Mouse (Mus musculus) left cerebral cortex, adult 11 months (tissue): ENCODE measurements around the gene Gm21119.
"Not testable (repeated sequence)": the region's sequence is repeated elsewhere in the genome, so short reads cannot be mapped to it uniquely, and the experiment has no call there.

Experiments
- DNase-seq: peaks from one replicate; pipeline ENCODE4 v3.0.0; 2022; ENCODE audit warnings: low spot score

Gene Gm21119

DNA sequence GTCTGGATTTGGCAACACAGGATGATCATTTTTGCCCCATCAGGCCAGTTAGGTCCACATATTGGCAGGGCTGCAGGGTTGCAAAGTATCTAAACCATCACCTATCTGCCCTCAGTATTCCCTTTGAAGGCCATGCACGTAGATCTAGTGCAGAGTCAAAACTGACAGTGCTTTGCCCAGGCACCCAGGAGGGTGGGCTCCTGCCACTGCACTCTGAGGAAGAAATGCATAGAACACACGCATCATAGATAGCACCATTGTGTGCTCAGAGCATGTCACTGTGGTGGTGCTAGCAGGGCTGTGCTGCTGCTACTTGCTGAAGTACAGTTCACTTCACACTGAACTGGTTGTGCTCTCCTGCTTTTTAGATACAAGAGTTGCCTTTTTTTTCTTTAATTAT, at the start of gene Gm21119:
Gene Gm21119 (plus strand): TSS at position 301 of the 400 bp plus-strand sequence.
- DNase-seq = not testable (repeated sequence)

DNA sequence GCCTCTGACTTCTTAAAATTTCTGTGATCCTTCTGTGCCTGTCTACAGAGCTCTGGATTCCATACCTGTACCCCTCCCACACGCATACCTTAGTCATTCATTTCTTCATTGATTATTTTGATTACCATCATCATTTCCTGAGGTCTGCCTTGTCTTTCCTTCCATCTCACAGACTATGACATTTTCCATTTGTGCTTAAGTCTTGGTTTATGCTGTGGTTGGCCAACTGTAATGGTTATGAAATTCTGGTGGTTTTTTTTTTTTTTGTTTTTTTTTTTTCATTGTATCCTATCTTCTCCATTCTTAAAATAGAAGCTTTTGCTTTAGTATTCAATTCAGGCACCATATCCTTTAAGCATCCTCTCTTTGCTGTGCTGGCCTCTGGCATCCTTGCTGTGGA, 48.0 kb upstream of the Gm21119 start:
- DNase-seq = not testable (repeated sequence)

DNA sequence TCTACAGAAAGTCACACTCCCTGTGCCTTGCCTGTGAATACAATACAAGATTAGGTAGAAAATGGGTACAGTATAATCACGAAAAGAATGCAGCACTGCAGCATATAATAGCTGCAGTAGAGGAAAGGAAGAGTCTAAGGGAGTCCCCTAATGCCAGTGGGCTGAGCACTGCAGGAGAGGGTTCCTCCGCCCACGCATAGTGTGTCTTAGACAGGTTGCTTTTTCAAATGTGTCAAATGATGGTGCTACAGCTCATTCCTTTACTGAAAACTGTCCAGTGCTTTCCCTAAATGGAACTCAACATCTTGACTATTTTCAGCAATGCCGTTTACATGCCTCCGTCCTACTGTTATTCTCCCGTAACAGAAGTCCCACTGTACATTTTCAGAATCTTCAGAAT, 33.6 kb upstream of the Gm21119 start:
- DNase-seq = not testable (repeated sequence)

DNA sequence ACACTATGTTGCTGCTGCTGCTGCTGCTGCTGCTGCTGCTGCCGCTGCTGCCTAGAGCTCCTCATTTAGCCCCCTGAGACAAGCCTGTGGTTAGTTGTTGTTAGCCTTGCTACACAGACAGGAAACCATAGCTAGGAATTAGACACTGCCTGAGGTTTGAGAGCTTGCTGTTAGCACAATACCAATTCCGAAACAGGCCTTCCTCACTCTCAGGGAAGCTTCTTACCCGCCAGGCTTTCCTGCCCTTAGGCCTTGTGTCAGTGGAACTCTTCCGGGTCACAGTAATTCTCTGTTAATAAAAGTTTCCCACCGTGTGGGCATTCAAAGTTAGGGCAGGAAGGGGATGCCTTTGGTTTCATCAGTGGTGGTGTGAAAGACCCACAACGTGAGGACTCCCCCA, 31.9 kb upstream of the Gm21119 start:
- not testable (repeated sequence) for DNase-seq

DNA sequence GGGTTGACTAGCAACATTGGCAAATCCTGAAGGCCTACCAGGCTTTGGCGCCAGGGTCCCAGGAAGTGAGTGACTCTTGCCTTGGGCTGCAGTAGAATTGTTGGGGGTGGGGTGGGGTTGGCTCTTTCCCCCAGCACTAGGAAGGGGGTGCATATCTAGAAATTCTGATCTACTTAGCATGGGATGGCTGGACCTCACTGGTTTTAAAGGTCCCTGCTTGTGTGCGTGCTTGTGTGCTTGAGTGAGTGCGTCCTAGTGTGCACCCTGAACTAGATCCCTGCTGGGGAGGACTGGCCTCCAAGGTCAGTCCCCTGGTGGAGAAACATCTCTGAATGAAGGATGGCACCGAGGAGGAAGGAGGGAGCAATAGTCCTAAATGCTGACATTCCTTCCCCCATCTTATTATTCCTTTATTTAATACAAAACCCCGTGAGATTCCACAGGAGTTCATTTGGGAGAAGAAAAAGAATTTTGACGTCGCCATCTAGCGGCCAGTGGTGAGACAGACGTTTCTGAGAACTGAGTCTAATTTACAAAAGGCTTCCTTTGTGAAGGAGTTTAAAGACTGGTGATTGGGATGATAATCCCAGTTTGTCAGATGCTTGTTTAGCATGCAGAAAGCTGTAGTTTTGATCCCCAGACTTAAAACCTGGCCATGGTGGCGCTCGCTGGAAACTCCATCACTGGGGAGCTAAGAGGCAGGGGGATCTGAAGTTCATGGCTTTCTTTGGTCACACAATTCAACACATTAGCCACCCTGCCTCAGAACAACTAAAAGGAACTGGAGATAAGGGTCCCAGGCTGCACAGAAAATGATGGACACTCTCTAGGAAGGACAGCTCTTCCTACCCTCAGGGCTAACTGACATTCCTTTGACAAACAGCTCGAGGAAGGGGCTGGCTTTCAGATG, 26.2 kb upstream of the Gm21119 start:
- not testable (repeated sequence) for DNase-seq

DNA sequence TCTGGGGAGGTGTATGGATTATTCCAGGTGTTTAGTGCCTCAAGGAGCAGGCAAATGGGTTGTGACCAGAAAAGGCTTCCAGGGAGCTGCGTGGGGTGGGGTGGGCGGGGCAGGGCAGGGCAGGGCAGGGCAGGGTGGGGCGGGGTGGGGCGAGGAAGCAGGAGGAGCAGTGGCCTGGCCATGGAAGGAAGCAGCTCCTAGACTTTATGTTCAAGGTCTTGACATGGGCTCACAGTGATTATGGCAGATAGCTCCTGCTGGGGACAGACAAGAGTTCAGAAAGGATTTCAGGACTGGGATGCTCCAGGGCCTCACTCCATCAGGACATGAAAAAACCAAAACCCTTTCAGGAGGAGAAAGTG, 25.6 kb upstream of the Gm21119 start:
- DNase-seq = not testable (repeated sequence)

DNA sequence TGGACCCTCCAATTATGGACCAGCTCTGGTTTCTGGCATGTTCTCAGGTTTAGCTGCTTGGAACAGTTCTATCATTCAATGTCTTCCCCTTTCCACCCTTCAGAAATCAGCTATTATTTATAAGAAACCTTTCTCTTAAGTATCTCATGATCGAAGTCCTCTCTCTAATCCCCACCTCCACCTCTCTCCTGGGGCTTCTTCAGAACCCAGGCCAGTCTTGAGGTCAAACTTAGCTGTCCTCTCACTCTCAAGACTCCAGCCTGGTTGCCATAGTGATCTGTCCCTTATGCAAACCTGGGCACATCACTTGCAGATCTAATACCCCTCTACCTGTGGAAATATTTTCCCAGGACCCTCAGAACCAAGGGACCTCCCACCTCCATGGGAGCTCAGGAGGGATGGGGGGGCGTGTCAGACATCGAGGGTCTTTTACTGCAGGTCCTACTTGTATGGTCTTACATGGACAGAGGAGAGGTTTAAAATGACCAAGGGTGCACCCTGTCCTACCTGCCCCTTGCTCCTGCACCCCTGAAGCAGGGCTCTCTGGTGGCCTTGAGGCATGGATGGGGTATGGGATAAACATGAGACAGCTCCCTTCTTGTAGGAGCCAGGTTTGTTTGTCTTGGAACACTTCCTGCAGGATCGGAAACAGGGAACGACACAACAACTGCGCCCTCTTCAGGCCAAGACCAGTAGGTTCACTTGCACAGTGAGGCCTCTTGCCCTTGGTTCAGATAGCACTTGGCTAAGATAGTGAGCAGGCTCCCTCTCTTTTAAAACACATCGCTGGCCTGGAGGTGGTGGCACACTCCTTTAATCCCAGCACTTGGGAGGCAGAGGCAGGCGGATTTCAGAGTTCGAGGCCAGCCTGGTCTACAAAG, 24.4 kb upstream of the Gm21119 start:
- DNase-seq = not testable (repeated sequence)

DNA sequence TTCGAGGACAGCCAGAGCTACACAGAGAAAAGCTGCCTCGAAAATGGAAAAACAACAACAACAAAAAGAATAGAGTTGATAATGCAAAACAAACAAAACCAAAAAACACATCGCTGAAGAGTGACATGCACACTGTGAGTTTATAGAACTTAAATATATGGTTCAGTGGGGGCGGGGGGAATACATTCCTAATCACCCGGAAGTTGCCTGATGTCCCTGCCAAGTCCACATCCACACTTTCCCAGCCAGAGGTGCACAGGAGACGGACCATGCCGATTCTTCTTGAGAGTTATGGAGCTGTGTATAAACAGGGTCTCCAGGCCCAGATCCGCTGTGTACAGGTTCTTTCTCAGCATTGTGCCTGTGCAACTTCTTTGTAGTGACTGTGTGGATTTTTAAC, 23.7 kb upstream of the Gm21119 start:
- not testable (repeated sequence) for DNase-seq

DNA sequence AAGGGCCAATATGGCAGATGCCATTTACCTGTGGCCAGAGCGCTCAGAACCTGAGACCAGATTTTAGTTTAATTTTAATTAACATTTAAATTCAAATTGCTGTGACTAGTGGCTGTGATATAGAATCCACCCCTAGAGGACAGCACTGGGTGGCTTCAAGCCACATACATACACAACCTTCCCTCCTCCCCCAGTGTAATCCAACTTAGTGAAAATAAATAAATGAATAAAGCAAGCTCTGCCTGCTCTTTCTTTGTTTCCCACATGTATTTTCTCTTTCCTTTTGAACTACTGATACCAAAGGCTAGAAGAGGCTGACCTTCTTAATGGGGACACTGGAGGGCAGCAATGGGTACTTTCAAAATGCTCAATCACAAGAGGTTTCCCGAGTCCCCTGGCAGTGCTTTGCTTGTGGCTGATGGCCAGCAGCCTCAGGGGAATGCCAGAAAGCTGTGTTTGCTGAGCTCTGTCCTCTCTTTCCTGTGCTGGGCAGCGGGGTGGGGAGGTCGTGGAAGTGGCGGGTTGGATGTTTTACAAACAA, 21.9 kb upstream of the Gm21119 start:
- DNase-seq = not testable (repeated sequence)

DNA sequence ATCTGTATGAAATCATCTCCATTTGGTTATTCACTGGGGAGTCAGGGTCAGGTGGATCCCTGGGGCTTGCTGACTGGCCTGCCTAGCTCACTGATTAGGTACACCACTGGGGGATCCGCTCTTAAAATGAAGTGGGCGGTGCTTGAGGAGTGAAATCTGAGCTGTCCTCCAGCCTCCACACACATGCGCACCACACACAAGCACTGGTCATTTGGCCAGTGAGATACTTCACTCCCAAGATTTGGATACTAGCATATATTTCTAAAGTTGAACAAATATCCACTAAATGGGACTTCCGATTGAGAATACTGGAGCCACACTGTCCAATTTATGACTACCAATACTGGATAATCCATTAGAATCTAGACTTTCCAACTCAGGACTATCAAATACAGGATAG, 20.9 kb upstream of the Gm21119 start:
- DNase-seq = not testable (repeated sequence)

DNA sequence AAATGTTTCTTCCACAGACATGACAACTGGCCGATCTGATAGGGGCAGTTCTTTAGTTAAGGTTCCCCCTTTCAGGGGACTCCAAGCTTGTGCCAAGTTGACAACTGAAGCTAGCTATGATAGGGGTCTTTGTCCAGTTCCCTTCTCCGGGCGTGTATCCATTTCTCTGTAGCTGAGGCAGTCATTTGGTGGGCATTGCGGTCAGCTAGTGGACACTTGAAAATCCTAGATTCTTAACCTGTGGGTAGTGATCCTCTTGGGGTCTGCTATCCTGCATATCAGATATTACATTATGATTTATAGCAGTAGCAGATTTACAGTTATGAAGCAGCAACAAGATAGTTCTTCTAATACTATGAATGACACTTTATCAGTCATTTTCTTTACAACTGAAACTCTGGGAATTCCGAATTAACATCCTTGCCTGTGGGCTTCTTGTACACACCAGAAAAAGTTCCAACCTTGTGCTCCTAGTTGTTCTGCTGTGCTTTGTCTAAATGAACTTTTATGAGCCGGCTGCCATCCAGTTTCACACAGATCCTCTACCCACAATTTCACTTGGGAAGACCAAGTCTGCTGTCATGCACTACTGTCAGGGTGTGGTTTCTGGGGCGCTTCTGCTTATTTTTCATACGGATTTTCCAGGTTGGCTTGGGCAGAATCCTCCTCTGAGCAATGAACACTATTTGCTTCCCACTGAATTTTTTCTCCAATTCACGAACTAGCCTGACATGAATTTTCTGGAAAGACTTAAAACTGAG, 18.5 kb upstream of the Gm21119 start:
- not testable (repeated sequence) for DNase-seq

DNA sequence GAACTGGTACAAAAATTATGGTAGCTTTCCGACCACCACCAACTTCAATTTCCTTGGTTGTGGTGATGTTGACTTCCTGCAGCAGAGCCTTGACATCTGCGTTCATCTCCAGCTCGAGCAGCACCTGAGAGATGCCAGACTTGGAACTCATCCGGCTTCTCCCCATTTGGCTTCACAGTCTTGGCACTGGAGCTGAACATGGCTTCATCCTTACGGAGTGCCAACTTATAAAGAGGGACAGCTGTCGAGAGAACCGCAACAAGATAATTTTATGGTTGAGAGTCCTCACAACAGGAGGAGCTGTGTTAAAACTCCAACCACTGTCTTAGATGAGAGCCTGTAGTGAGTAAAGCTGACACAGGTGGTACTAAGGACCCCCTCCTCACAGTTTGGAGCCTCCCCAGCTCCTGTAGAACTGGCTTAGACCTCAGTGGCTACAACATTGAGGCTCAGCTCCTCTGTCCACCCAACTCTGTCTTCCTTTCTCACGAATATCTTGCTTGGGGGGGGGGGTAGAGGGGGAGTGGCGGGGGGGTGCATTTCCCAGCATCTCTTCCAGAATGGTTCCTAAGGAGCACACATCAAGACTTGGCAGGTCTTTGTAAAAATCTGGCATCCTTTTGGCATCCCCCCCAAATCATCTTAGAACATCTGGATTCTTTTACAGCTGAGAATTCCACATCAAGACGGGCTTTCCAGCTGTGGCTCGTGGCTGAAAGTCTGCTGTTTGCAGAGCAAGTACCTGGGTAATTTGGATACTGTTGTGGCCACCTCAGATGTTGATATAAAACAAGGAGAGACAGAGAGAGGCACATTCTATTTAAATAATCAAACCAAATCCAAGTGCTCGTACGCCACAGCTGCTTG, 17.6 kb upstream of the Gm21119 start:
- DNase-seq = not testable (repeated sequence)

DNA sequence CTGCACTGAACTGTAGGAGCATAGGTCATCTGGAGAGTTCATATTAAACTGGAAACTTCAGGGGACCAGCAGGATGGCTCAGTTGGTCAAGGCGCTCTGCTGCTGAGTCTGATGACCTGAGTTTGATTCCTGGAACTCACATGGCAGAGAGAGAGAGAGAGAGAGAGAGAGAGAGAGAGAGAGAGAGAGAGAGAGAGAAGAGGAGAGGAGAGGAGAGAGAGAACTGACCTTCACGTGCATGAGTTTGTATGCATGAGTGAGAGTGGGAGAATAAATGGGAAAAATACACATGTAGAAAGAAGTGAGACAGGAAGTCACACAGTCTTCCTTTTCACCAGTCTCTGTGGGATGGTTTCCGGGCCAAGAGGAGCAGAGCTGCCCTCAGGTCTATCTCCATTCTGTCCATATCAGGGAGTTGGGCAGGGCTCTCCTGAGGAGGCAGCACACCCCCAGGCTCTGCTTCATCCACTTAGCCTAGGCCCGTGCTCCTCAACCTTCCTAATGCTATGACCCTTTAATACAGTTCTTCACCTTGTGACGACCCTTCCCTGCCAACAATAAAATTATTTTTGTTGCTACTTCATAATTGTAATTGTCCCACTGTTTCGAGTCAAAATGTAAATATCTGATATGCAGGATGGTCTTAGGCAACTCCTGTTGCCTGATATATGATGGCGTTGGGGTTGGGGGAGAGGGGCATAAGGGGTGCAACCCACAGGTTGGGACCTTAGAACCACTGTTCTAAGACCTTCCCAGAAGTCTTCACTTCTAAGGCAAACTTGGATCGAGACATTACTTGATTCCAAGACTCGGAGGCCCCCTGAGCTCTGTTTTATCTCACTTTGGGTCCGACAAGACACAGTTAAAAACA, 16.2 kb upstream of the Gm21119 start:
- DNase-seq = not testable (repeated sequence)

DNA sequence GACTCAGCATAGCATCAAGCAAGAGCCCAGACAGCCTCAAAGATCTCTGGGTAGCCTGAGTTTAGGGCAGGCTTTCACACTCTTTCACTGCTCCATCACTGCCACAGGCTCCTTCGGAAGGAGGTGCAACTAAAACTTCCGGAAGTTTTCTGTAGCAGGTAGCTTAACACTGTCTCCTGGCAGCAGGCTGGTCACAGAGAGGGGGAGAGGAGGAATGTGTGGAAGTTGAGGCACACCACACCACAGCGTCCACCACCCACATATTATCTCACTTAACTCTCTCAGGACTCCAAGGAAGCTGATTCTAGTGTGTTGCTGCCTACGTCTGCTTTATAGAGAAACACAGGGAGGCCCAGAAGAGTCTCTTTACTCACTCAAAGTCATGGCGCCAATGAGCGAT, 15.4 kb upstream of the Gm21119 start:
- not testable (repeated sequence) for DNase-seq

DNA sequence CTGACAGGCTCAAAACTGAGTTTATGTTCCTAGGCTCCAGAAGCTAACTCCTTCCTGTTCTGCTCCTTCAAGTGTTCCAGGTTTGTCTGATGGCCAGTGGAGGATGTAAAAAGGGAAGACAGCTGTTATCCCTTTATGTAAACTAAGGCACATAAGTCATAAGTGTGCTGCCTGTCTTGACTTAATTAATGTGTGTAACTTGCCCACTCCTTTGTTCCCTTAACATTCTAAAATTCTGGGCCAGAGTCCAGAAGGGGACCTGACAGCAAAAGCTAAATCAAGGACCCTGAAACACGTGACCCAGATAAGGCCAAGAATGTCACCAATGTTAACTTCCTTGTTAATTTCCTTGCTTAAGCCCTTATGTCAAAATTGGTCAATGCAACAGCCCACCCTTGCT, 3.9 kb upstream of the Gm21119 start:
- not testable (repeated sequence) for DNase-seq

DNA sequence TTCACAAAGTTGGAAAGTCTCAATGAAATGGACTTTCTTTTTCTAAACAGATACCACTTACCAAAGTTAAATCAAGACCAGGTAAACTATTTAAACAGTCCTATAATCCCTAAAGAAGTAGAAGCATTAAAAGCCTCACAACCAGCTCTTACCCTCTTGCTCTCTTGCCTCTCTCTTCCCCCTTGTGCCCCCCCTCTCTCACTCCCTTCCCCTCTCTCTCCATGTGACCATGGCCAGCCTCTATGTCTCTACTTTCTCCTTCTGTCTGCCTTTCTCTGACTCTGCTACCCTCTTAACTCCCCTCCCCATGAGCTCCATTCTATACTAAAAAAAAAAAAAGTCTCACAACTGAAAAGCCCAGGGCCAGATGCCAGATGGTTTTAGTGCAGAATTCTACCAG, 2.0 kb upstream of the Gm21119 start:
- DNase-seq = not testable (repeated sequence)

DNA sequence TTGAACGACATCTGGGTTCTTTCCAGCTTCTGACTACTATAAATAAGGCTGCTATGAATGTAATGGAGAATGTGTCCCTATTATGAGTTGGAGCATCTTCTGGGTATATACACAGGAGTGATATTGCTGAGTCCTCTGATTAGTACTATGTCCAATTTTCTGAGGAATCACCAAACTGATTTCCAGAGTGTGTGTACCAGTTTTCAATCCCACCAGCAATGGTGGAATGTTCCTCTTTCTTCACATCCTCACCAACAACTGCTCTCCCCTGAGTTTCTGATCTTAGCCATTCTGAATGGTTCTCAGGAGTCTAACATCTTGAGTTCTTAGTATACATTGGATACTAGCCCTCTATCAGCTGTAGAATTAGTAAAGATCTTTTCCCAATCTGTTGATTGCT, 16.0 kb downstream of the Gm21119 start:
- DNase-seq = not testable (repeated sequence)

DNA sequence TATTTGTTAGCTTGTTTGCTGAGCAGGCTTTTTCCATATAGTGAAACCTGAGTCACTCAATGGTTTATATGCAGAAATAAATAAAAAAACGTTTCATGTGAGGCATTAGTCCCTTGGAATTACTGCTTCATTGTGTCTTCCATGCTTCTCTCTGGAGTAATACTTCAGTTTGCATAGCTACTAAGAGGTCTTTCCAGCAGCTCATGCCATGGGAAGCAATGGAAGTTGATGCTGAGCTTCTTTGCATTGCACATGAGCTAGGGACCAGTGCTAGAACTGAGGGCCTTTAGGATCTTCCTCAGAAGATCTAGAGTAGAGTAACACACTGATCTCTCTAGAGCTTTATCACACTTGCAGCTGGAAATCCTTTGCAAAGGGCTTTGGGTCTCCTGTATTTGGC, 23.2 kb downstream of the Gm21119 start:
- DNase-seq = not testable (repeated sequence)

DNA sequence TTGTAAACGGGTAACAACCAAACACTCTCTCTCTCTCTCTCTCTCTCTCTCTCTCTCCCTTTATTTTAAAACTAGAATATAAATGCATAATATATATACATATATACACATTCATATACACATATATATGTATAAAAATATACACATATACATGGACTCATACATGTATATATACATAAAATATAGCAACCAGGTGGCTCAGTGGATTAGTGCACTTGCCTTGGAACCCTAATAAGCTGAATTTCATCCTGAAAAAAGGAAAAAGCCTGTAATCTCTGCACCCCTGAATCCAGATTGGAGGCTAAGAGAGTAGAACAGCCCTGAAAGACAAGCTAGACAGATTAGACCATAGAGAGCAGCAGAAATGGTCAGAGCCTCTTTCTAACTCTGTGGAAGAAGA, 28.8 kb downstream of the Gm21119 start:
- DNase-seq = not testable (repeated sequence)

DNA sequence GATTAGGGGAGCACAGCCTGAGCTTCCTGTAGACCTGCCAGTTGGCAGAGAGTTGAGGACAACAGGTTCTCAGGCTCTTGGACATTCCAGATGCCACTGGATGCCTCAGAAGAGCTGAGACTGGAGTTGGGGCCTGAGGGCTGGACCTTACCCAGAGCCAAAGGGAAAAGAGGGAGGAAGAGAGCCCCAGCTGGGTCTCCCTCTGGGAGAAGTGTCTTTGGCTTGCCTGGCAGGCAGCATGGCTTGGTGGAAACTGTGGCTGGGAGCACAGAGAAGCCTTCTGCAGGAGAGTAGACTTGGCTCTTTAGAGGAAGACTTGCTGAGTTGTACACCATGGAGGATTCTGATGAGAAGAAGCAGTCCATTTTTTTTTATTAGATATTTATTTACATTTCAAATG, 38.3 kb downstream of the Gm21119 start:
- not testable (repeated sequence) for DNase-seq
